9 mouse cellular contexts compared by ENCODE assay signal in the genomic region with DNA sequence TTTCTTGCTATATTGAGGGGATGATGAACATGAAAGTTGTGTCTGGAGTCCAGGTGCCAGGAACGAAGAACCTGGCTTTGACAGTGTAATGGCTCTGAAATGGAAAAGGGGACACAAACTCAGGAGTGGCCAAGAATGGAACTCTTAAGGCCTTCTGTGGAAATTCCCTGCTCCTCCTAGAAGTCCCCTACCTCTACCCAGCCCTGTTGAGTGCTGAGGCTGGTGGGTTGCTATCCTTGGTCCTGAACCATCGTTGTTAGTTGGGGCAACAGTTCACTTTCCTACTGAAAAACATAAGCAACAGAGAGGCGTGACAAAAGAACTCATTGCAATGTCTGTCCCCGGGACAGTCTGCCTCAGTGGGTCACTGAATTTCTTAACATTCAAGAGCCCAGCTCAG. TPM values are rescaled to one million over a fixed set of nuclear protein-coding genes. Genes with fewer than 3 reads are reported as not detected.
DNase-seq lines count a peak whose midpoint lies in the region; ATAC-seq and TF ChIP-seq lines count a peak whose summit lies in the region.
"Had no signal": no experiment of that assay in that cellular context is flagged by ENCODE, and none has a peak within 500 bp of the region (broad histone marks: within the 10 kb centered on the region; RNA-seq: fewer than 3 reads in every experiment).

No protein-coding gene starts in this region.

- peaks cover 9% of the 10 kb centered on the region for H3K27me3 ChIP-seq in embryonic facial prominence, embryonic 11.5 days (ENCODE audit: control insufficient read depth, insufficient read depth, low read length)
- H3K27me3 ChIP-seq in myocyte (ENCODE audit: control insufficient read depth, insufficient read depth, insufficient read length) = no peaks in the 10 kb centered on the region

- H3K4me2 ChIP-seq in embryonic facial prominence, embryonic 11.5 days (ENCODE audit: low read depth, low read length) = no peak overlapping the region
- H3K4me2 ChIP-seq in myocyte (ENCODE audit: low read depth) = no peak overlapping the region

- H3K9ac ChIP-seq in embryonic facial prominence, embryonic 11.5 days (replicated peaks; ENCODE audit: low read length) = no peak overlapping the region

- H3K9me3 ChIP-seq in embryonic facial prominence, embryonic 11.5 days (replicated peaks; ENCODE audit: control insufficient read depth, low read length) = no peaks in the 10 kb centered on the region

- H3K4me3 ChIP-seq in embryonic facial prominence, embryonic 11.5 days (ENCODE audit: low read depth, low read length) = no peak overlapping the region
- no peak overlapping the region for H3K4me3 ChIP-seq in myocyte

- no peak for TF ChIP-seq POLR2A in myocyte (IDR thresholded peaks at IDR 0.05; ENCODE audit: insufficient read length, low read depth)

- 0 out of 2 replicates have a peak, but pooled peaks cover under 1% of the 10 kb centered on the region for H3K4me1 ChIP-seq in embryonic facial prominence, embryonic 11.5 days (ENCODE audit: control insufficient read depth, insufficient read depth, low read length)

- no peaks in the 10 kb centered on the region for H3K36me3 ChIP-seq in embryonic facial prominence, embryonic 11.5 days (replicated peaks; ENCODE audit: control insufficient read depth, insufficient read depth, low read depth, low read length)
- H3K36me3 ChIP-seq in myocyte (ENCODE audit: control insufficient read depth, insufficient read depth) = no peaks in the 10 kb centered on the region

- 24% methylated on average over 4 of the region's 4 CpGs for WGBS in embryonic facial prominence, embryonic 11.5 days

- peak; percentile 78 for DNase-seq in adrenal gland, postnatal 14 days
- DNase-seq in adrenal gland, adult 8-10 months = no peak
- peak; percentile 72 for DNase-seq in lung, postnatal 10 days
- DNase-seq in lung, adult 18-20 months = no peak
- peak; percentile 86 for DNase-seq in embryonic facial prominence, embryonic 11.5 days (ENCODE audit: low spot score)
- no peak for DNase-seq in urinary bladder, postnatal 10 days (ENCODE audit: low spot score)
- DNase-seq in right cerebral cortex, postnatal 4 days = no peak

- no peaks in the 10 kb centered on the region for H3K79me2 ChIP-seq in myocyte (ENCODE audit: control insufficient read depth, insufficient read depth)

- no peak for ATAC-seq in embryonic facial prominence, embryonic 11.5 days (replicated peaks; ENCODE audit: insufficient number of reproducible peaks, low FRiP score, low TSS enrichment, low read depth)

- H3ac ChIP-seq in myocyte (ENCODE audit: control insufficient read depth, insufficient read length) = no peak overlapping the region

- no peak overlapping the region for H3K27ac ChIP-seq in embryonic facial prominence, embryonic 11.5 days (replicated peaks; ENCODE audit: low read depth, low read length)
- H3K27ac ChIP-seq: macrophage had no signal

TF ChIP-seq in myocyte, 11 proteins besides CTCF, POLR2A, EP300 and RAD21:
- peak; percentile 73 for TF ChIP-seq MAX (IDR thresholded peaks at IDR 0.05; ENCODE audit: low read depth)
- no peak for TF ChIP-seq TCF12 (IDR thresholded peaks at IDR 0.05; ENCODE audit: insufficient read depth, poor library complexity, severe bottlenecking)
- TF ChIP-seq REST (IDR thresholded peaks at IDR 0.05; ENCODE audit: insufficient read depth, insufficient read length) = peak; percentile 90

RNA-seq across cellular contexts. Expression of a gene that starts 30.7 kb away (rescaled TPM):
- 15.4 and 19.3 TPM in 2 replicates for total RNA-seq in adrenal gland, postnatal 14 days (2021)
- 10 to 100 TPM; 20.4 to 29.9 (median 26.0) TPM for total RNA-seq in adrenal gland, adult 8-10 months (2022)
- 0.77 and 0.91 TPM in 2 replicates for polyA plus RNA-seq in embryonic facial prominence, embryonic 11.5 days (2014; fragmentation: Nextera tagmentation; extraction: Ambion mirVana)
- polyA plus RNA-seq in myocyte (2012; fragmentation: generic; extraction: Trizol) = 2.6 TPM

RNA-seq across cellular contexts. Expression of a gene that starts 31.8 kb away (rescaled TPM):
- 143 TPM in 2 replicates for total RNA-seq in adrenal gland, postnatal 14 days (2021)
- total RNA-seq in adrenal gland, adult 8-10 months (2022) = 100 to 1,000 TPM in 1 of 4 experiments, 10 to 100 TPM in 3; 78.1 to 100 (median 96.2) TPM
- polyA plus RNA-seq in embryonic facial prominence, embryonic 11.5 days (2014; fragmentation: Nextera tagmentation; extraction: Ambion mirVana) = 173 and 175 TPM in 2 replicates
- 73.5 TPM for polyA plus RNA-seq in myocyte (2012; fragmentation: generic; extraction: Trizol)

Comparison
In these comparisons a context has a peak if more than half of its experiments do, and no peak if none do; other contexts are left out.
1. DNase-seq: peak in adrenal gland, postnatal 14 days (single experiment), lung, postnatal 10 days (single experiment) and embryonic facial prominence, embryonic 11.5 days (single experiment); none in adrenal gland, adult 8-10 months (single experiment), lung, adult 18-20 months (0 of 2), urinary bladder, postnatal 10 days (single experiment) and right cerebral cortex, postnatal 4 days (single experiment).